Mouse (Mus musculus): ENCODE results near the gene Mdm2. TPM values are rescaled to one million over a fixed set of nuclear protein-coding genes. Genes with fewer than 3 reads are reported as not detected.

Mdm2 gene
- polyA plus RNA-seq, 1 experiment = 22.9 TPM

- Histone ChIP-seq H3K4me1 (ENCODE audit: control insufficient read depth, insufficient read depth, low read length) (peaks cover 4% of the 10 kb centered on the region; the same call in 1 of the 2 replicates), H3K36me3 (ENCODE audit: control insufficient read depth, insufficient read depth, low read length) (no peaks in the 10 kb centered on the region), H3K4me3 (ENCODE audit: insufficient read depth, low read depth, low read length) (no peak overlapping the region), H3K27ac (ENCODE audit: insufficient read depth, low read depth, low read length) (no peak overlapping the region), H3K27me3 (replicated peaks; ENCODE audit: control insufficient read depth, insufficient read depth, low read length) (no peaks in the 10 kb centered on the region)
- TF ChIP-seq CTCF (conservative IDR thresholded peaks at IDR 0.05; ENCODE audit: insufficient read depth, insufficient read length, low read depth, low read length) (no peak), POLR2A (IDR thresholded peaks at IDR 0.05; ENCODE audit: low read depth, low read length) (no peak)
- 93% methylated on average over 14 of the region's 14 CpGs for WGBS
- DNase-seq = no peak
Observed at GRCm38 (mm10) chr10:117679963-117680473, 30.5 kb downstream of the Mdm2 start.

DNA sequence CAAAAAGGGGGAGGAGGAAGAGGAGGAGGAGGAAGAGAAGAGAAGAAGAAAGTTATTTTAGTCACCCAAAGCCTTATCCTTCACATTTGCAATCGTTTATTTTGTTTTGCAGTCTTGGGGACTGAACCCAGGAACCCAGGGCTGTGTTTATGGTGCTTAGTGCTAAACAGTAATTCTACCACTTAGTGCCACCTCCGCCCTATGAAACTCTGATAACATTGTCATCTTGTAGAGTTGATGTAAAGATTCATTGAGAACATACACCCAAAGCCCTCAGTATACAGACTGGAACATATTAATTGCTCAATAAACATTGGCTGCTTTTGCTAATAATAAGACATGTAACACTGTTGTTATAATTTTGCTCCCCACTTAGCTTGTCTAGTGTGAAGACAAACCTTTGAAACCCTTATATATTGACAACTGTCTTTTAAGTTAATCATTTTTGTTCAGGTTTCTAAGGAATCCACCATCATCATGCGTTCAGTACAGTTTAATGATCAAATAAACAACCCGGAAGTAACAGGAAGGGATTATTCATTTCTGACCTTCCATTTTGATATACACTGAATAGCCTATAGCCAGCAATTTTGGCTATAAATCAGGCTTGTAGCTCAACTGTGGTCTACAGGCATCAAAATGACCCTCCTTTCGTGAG, 31.4 kb downstream of the Mdm2 start:
- WGBS = 82% methylated on average over 5 of the region's 5 CpGs
- DNase-seq = no peak
- TF ChIP-seq POLR2A (IDR thresholded peaks at IDR 0.05; ENCODE audit: low read depth, low read length) = no peak
- no peak for TF ChIP-seq CTCF (conservative IDR thresholded peaks at IDR 0.05; ENCODE audit: insufficient read depth, insufficient read length, low read depth, low read length)
- H3K4me3 ChIP-seq (ENCODE audit: insufficient read depth, low read depth, low read length) = no peak overlapping the region
- peaks cover 4% of the 10 kb centered on the region; the same call in 1 of the 2 replicates for H3K4me1 ChIP-seq (ENCODE audit: control insufficient read depth, insufficient read depth, low read length)
- H3K36me3 ChIP-seq (ENCODE audit: control insufficient read depth, insufficient read depth, low read length) = no peaks in the 10 kb centered on the region
- no peak overlapping the region for H3K27ac ChIP-seq (ENCODE audit: insufficient read depth, low read depth, low read length)
- no peaks in the 10 kb centered on the region for H3K27me3 ChIP-seq (replicated peaks; ENCODE audit: control insufficient read depth, insufficient read depth, low read length)

- peaks cover 4% of the 10 kb centered on the region; the same call in 1 of the 2 replicates for H3K4me1 ChIP-seq (ENCODE audit: control insufficient read depth, insufficient read depth, low read length)
- 80% methylated on average over 5 of the region's 5 CpGs for WGBS
- H3K4me3 ChIP-seq (ENCODE audit: insufficient read depth, low read depth, low read length) = no peak overlapping the region
- DNase-seq = no peak
- no peaks in the 10 kb centered on the region for H3K27me3 ChIP-seq (replicated peaks; ENCODE audit: control insufficient read depth, insufficient read depth, low read length)
- no peaks in the 10 kb centered on the region for H3K36me3 ChIP-seq (ENCODE audit: control insufficient read depth, insufficient read depth, low read length)
- TF ChIP-seq POLR2A (IDR thresholded peaks at IDR 0.05; ENCODE audit: low read depth, low read length) (no peak), CTCF (conservative IDR thresholded peaks at IDR 0.05; ENCODE audit: insufficient read depth, insufficient read length, low read depth, low read length) (no peak)
- no peak overlapping the region for H3K27ac ChIP-seq (ENCODE audit: insufficient read depth, low read depth, low read length)
Observed at GRCm38 (mm10) chr10:117678357-117678756, 32.2 kb downstream of the Mdm2 start.

- Histone ChIP-seq H3K4me1 (ENCODE audit: control insufficient read depth, insufficient read depth, low read length) (peaks cover 4% of the 10 kb centered on the region; the same call in 1 of the 2 replicates), H3K27me3 (replicated peaks; ENCODE audit: control insufficient read depth, insufficient read depth, low read length) (no peaks in the 10 kb centered on the region), H3K27ac (ENCODE audit: insufficient read depth, low read depth, low read length) (no peak overlapping the region), H3K36me3 (ENCODE audit: control insufficient read depth, insufficient read depth, low read length) (no peaks in the 10 kb centered on the region), H3K4me3 (ENCODE audit: insufficient read depth, low read depth, low read length) (no peak overlapping the region)
- 77% methylated on average over 13 of the region's 13 CpGs for WGBS
- DNase-seq = no peak
- TF ChIP-seq CTCF (conservative IDR thresholded peaks at IDR 0.05; ENCODE audit: insufficient read depth, insufficient read length, low read depth, low read length) = no peak
- TF ChIP-seq POLR2A (IDR thresholded peaks at IDR 0.05; ENCODE audit: low read depth, low read length) = no peak
Observed at GRCm38 (mm10) chr10:117677494-117678236, 32.9 kb downstream of the Mdm2 start.

DNA sequence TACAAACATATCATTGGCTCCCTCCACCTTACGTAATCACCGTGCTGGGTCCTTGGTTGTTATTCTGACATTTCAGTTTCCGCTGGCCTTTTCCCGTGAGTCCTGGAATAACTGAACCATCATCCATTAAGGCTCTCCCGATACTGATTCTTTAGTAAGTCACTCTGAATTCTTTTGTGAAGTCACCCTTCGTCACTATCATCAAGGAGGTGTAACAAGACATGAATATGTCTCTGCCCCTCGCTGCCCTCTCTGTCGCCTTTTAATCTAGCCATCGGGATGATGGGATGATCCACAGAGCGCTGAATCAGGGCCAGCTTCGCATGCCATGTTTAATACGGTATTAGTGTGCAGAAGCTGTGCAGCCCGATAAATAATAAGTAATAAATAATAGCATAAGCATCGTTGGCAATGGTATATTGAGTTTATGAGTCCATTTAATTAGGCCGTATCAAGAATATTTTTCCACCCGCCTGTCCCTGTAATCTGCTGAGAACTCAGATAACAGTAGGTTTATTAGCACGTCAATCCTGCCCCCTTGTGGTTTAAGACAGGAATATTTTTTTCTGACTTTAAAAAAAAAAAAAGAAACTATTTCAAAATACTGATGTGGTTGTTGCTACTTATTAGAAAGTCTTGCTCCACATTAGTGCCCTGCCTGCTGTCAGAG, 33.8 kb downstream of the Mdm2 start:
- peak; percentile 51 for DNase-seq
- Histone ChIP-seq H3K36me3 (ENCODE audit: control insufficient read depth, insufficient read depth, low read length) (no peaks in the 10 kb centered on the region), H3K4me1 (ENCODE audit: control insufficient read depth, insufficient read depth, low read length) (peaks cover 4% of the 10 kb centered on the region; the same call in 1 of the 2 replicates), H3K27me3 (replicated peaks; ENCODE audit: control insufficient read depth, insufficient read depth, low read length) (no peaks in the 10 kb centered on the region), H3K4me3 (ENCODE audit: insufficient read depth, low read depth, low read length) (peak overlapping the region; percentile 21), H3K27ac (ENCODE audit: insufficient read depth, low read depth, low read length) (0 out of 2 replicates have a peak overlapping the region, but pooled peaks have one; percentile 24)
- 23% methylated on average over 17 of the region's 17 CpGs for WGBS
- no peak for TF ChIP-seq POLR2A (IDR thresholded peaks at IDR 0.05; ENCODE audit: low read depth, low read length)
- no peak for TF ChIP-seq CTCF (conservative IDR thresholded peaks at IDR 0.05; ENCODE audit: insufficient read depth, insufficient read length, low read depth, low read length)

- Histone ChIP-seq H3K36me3 (ENCODE audit: control insufficient read depth, insufficient read depth, low read length) (no peaks in the 10 kb centered on the region), H3K27me3 (replicated peaks; ENCODE audit: control insufficient read depth, insufficient read depth, low read length) (no peaks in the 10 kb centered on the region), H3K4me1 (ENCODE audit: control insufficient read depth, insufficient read depth, low read length) (peaks cover 4% of the 10 kb centered on the region; the same call in 1 of the 2 replicates), H3K27ac (ENCODE audit: insufficient read depth, low read depth, low read length) (no peak overlapping the region), H3K4me3 (ENCODE audit: insufficient read depth, low read depth, low read length) (peak overlapping the region; percentile 21; the same call in 1 of the 2 replicates)
- DNase-seq = no peak
- TF ChIP-seq POLR2A (IDR thresholded peaks at IDR 0.05; ENCODE audit: low read depth, low read length) = no peak
- no peak for TF ChIP-seq CTCF (conservative IDR thresholded peaks at IDR 0.05; ENCODE audit: insufficient read depth, insufficient read length, low read depth, low read length)
- 41% methylated on average over 19 of the region's 19 CpGs for WGBS
Observed at GRCm38 (mm10) chr10:117676036-117676643, 34.4 kb downstream of the Mdm2 start.
